Mouse (Mus musculus) retina, postnatal 1 day (tissue): Measurements from ENCODE around the gene S100b.

Source experiments
- DNase-seq: peaks from one replicate; pipeline ENCODE4 v3.0.0-alpha.2; 2012

The S100b gene

DNA sequence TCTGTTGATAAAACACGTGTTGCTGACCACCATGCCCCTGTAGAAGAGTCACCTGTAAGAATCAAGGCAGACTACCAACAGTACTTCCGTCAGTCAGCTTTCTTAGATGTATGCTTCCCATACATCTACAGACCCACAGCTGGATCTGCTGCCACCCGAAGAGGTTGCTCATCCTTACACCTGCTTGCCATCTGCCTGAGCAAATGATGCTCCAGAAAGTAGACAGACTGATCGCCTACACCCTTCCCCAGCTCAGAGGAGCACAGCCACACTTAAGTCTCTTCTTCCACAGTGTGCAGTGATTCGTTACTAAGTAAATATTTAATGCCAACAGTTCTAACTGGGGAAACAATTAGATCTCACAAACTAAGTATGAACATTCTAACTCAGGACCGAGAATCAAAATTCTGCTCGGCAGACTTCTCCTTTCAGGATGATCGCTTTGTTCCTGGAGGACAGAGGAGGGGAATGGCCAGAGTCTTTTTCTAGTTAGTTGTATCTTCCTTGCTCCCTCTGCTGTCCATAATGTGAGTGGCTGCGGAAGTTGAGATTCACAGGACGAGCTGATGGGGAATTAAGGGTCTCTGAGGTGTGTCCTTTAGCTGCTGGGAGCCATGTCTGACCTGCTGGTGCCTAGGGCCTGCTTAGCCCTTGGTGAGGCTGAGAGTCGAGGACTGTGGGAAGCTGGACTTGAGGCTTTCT is 6.9 kb downstream of the S100b start:
- peak; percentile 55 for DNase-seq

DNA sequence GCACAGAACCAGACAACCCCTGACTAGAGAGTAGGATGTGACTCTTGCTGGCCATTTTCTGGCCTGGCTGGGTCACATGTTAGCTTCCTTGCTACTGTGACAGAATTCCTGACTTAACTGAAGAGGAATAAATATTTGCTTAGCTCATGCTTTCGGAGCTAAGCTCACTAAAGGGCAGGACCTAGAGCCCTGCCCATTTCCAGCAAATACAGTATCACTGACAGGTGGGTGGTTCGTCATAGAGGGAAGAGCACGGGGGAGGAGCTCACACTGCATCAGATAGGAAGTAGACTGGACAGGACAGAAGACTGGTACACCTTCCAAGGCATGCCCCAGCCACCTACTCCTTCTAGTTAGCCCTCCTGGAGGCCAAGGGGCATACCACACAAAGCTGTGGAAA is 7.8 kb downstream of the S100b start:
- no peak for DNase-seq

DNA sequence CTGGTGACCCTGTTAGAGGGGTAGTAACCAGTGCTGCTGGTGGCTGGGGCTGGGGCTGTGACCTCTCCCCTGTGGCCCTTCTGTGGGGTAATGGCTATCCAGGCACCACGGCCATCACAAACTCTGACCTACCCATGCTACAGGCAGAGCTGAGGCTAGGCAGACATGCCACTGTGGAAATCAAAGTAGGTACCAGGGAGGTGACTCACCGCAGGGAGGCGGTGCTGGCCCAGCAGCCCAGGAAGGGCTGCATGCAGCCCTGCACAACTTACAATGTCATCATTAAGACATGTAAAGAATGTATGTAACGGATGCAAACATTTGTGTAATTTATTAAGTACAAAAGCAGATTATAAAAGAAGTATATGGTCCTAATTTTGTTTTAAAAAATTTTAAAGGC is 8.8 kb downstream of the S100b start:
- no peak for DNase-seq

DNA sequence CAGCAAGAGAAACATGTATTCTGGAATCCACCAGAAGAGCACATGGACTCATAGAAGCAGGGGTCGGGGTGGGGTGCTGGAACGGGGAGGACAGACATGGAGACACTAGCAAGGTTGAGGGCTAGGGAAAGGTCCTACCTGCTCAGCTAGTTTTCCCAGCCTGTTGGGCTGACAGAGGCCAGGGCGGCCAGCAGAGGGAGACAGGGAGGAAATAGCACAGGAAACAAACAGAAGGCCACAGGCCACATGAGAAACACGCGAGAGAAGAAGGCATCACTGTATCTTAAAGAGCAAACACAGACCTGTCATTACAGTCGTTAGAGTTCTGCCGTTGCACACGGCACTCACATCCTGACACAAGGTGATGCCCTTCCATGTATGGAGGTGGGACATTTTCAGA is 17.6 kb downstream of the S100b start:
- DNase-seq = peak; percentile 39

DNA sequence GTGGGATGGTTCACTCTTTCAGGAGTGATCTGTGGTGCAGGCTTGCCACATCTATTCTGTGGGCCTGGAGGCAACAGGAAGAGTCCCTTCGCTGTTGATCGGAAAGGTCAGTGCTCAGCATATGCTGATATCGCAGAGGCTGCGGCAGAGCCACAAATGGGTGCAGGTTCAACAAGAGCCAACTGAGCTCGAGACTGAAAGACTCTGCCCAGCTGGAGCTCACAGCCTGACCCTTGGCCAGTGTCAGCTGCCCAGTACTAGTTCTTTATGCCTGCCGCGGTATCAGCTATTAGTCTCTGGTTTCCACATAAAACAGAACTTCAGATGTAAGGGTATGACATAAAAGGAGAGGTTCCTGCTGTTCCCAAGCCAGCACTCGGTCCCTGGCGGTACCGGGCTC is 21.6 kb downstream of the S100b start:
- DNase-seq = no peak

DNA sequence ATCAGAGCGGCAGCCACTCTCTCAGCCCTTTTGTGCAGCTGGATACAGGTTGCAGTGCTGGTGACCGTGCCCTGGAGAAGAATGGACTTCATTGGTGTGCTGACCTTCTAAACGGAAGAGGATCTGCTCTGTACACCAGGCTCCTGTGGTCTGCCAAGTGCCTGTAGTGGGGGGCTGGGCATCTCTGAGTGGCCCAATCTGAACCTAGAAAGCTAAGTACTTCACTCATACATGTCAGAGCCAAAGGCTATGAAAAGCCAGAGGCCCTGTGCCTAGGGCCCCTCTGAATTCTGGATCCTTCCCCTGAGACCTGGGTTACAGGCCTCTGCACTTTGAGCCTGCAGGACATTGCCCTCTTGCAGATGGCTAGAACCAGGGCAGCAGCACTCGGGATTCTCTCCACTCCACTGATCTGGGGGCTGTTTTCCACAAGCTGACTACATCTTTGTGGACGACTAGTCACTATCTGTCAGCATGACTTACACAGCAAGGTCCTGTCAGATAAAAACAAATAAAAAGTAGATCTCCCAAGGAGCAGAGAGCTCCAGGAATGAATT is 25.0 kb downstream of the S100b start:
- DNase-seq = no peak

DNA sequence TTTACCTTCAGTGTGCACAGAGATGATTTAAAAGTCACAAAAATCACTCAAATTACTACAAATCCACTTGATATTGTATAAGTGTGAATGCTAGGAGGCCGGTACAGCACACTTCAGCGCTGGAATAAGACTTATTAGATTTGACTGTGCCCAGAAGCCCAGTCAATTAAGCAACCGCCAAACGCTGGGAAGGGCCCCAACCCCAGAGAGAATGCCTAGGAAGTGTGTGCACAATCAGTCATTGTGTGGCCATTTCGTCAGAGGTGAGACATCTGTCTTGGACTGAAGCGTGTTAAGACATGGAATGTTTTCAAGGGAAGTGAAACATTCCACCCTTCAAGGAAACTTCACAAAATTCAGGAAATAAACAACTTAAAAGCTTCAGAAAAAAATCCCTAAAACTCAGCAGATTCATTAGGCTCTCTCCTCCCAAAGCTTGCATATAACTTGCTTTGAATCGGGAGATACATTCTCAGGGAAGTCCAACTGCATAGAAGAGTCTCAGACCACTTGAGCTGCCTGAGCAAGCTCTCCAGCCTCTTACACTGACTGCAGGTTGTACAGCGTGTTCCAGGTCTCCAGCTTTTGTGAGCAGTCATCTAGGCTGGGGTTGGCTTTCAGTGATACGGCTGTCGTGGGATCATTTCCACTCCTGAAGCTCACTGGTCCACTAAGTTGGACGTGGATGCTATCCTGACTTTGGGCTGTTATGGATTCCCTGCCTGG is 34.8 kb downstream of the S100b start:
- peak; percentile 29 for DNase-seq

DNA sequence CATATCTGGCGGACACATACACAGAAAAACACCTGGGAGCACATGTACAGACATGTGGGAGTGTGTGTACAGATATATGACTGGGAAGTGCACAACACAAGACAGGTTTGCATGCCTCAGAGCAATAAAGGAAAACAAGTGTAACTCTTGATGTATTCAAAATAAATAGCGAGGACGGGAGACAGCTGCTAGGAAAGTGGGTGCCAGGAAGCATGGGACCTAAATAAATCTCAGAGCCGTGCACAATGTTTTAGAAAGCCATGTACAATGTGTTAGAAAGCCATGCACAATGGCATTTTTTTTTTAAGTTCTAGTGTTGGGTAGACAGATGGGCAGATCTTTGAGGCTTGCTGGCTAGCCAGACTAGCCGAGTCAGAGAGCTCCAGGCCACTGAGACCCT is 35.4 kb downstream of the S100b start:
- no peak for DNase-seq

DNA sequence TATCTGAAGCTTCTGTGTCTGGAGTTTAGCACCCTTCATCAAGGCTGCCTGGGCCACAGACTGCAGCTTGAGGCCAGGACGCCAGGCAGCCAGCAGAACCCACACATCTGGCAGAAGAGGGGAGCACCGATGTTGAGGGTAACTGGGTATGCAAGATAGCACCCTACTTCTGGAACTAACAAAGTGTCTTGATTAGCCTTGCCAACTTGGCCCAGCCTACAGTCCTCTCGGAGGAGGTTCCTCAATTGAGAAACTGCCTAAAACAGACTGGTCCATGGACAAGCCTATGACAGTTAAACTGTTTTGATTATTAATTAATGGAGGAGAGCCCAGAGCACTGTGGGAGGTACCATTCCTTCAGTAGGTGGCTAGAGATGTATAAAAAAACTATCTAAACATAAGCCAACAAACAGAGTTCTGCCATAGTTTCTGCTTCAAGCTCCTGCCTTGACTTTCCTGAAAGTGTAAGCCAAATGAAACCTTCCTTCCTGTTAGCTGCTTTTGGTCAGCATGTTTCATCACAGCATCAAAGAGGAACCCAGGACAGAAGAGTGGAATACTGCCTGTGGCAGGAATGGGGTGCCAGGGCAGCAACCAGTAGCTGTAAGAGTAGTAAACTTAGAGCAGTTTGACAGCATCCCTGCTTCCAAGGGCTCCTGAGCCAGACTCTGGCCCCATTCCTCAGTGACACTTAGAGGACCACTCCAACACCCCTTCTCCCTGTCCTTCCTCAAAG is 36.5 kb downstream of the S100b start:
- no peak for DNase-seq

DNA sequence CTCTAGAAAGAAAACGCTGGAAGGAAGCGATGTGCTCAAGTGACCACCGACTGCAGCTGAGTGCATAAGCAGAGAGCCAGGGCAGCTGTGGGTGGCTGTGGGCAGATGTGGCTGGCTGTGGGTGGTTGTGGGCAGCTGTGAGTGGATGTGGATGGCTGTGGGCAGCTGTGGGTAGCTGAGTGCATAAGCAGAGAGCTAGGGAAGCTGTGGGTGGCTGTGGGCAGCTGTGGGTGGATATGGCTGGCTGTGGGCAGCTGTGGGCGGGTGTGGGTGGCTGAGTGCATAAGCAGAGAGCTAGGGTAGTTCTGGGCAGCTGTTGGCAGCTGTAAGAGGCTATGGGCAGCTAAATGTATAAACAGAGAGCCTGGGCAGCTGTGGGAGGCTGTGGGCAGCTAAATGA is 39.6 kb downstream of the S100b start:
- no peak for DNase-seq

DNA sequence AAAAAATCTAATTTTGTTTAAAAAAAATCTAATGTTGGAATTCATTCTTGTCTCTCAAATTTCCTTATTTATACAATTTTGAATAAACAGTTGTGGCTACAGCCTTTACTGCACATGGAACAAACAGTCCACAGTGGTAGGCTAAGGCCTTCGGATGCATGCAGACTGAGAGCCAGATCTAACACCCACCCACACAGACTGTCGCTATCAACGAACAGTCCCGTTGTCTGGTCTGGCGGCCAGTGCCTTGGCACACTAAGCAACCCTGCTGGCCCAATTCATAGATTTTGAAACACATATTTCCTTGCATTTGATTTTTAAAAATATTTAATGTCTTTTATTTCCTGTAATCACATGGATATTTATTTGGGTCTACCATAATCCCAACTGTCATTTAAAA is 46.5 kb downstream of the S100b start:
- no peak for DNase-seq

DNA sequence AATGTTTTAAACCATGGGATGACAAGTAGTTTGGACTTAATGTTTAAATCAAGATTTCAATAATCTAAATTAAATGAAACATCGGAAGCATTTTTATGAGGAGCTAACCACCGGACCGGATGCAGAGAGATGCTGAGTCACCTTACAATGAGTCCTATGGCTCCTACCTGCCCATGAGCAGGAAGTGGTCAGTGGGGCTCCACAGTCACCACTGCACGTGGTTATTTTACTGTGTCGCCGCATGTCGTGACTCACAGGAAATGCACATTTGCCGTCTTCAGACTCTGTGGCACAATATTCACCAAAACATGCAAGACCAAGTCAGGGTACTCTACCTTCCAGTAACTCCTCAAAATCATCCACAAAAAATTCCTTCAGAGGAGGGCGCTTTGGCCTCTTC is 53.1 kb downstream of the S100b start:
- no peak for DNase-seq
